Mouse (Mus musculus): ENCODE results near the gene F9. TPM values are rescaled to one million over a fixed set of nuclear protein-coding genes. Genes with fewer than 3 reads are reported as not detected.

F9 gene
- polyA plus RNA-seq, 1 experiment from 2014 or later: not detected

DNA sequence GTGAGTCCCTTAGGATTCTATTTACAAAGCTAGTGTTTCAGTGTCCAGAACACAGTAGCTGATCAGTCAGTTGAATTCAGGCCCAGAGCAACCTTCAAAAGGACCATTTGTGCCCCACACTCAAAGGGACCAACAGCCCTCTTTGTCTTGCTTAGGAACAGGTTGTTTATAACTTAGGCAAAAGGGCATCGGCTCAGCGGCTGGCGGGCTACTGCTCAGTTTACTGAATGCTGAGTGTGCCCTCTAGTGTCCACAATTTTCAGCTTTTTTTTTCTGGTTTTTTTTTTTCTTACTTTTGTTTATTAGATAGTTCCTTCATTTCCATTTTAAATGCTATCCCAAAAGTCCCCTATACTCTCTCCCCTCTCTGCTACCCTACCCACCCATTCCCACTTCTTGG is 27.4 kb downstream of the F9 start:
- DNase-seq (ENCODE audit: low spot score): peak; percentile 49
- H3K27me3 ChIP-seq (ENCODE audit: control insufficient read depth, insufficient read depth, low read length): no peaks in the 10 kb centered on the region
- no peak for ATAC-seq (replicated peaks; ENCODE audit: insufficient number of reproducible peaks, low FRiP score, low TSS enrichment, low read depth)
- WGBS: 15% methylated on average over 3 of the region's 3 CpGs
- H3K9me3 ChIP-seq (replicated peaks; ENCODE audit: control insufficient read depth, low read length): no peaks in the 10 kb centered on the region
- no peak overlapping the region for H3K4me3 ChIP-seq (ENCODE audit: low read depth, low read length)
- no peak overlapping the region for H3K9ac ChIP-seq (replicated peaks; ENCODE audit: low read length)
- H3K27ac ChIP-seq (replicated peaks; ENCODE audit: low read depth, low read length): no peak overlapping the region
- no peaks in the 10 kb centered on the region for H3K4me1 ChIP-seq (ENCODE audit: control insufficient read depth, insufficient read depth, low read length)
- no peaks in the 10 kb centered on the region for H3K36me3 ChIP-seq (replicated peaks; ENCODE audit: control insufficient read depth, insufficient read depth, low read depth, low read length)
- H3K4me2 ChIP-seq (ENCODE audit: low read depth, low read length): no peak overlapping the region

DNA sequence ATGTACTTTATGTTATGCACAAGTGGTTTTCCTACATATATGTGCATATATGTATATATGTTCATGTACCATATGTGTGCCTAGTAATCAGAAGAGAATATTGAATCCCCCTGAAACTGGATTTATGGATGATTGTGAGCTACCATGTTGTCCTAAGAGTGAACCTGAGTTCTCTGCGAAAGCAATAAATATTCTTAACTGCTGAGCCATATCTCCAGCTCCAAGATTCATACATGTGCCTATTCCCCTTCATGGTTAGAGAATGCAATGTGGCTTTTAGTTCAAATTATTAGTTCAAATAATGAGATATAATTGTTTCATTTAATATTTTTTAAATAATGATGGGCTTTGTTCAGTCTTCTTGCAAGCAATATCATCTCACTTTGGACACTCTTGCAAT is 55.5 kb downstream of the F9 start:
- H3K27ac ChIP-seq (replicated peaks; ENCODE audit: low read depth, low read length): no peak overlapping the region
- no peaks in the 10 kb centered on the region for H3K27me3 ChIP-seq (ENCODE audit: control insufficient read depth, insufficient read depth, low read length)
- H3K36me3 ChIP-seq (replicated peaks; ENCODE audit: control insufficient read depth, insufficient read depth, low read depth, low read length): no peaks in the 10 kb centered on the region
- ATAC-seq (replicated peaks; ENCODE audit: insufficient number of reproducible peaks, low FRiP score, low TSS enrichment, low read depth) (no peak), DNase-seq (ENCODE audit: low spot score) (no peak)
- H3K9ac ChIP-seq (replicated peaks; ENCODE audit: low read length): no peak overlapping the region
- no peaks in the 10 kb centered on the region for H3K9me3 ChIP-seq (replicated peaks; ENCODE audit: control insufficient read depth, low read length)
- WGBS: 94% methylated on average over 1 of the region's 1 CpGs
- H3K4me3 ChIP-seq (ENCODE audit: low read depth, low read length): no peak overlapping the region
- no peak overlapping the region for H3K4me2 ChIP-seq (ENCODE audit: low read depth, low read length)
- H3K4me1 ChIP-seq (ENCODE audit: control insufficient read depth, insufficient read depth, low read length): no peaks in the 10 kb centered on the region

GRCm38 (mm10) chrX:60055185-60055584 is 55.9 kb downstream of the F9 start:
- Histone ChIP-seq H3K27me3 (ENCODE audit: control insufficient read depth, insufficient read depth, low read length) (no peaks in the 10 kb centered on the region), H3K4me1 (ENCODE audit: control insufficient read depth, insufficient read depth, low read length) (no peaks in the 10 kb centered on the region), H3K36me3 (replicated peaks; ENCODE audit: control insufficient read depth, insufficient read depth, low read depth, low read length) (no peaks in the 10 kb centered on the region), H3K9ac (replicated peaks; ENCODE audit: low read length) (no peak overlapping the region), H3K4me3 (ENCODE audit: low read depth, low read length) (no peak overlapping the region), H3K4me2 (ENCODE audit: low read depth, low read length) (no peak overlapping the region), H3K27ac (replicated peaks; ENCODE audit: low read depth, low read length) (no peak overlapping the region), H3K9me3 (replicated peaks; ENCODE audit: control insufficient read depth, low read length) (no peaks in the 10 kb centered on the region)
- DNase-seq (ENCODE audit: low spot score) (no peak), ATAC-seq (replicated peaks; ENCODE audit: insufficient number of reproducible peaks, low FRiP score, low TSS enrichment, low read depth) (no peak)
- 87% methylated on average over 9 of the region's 9 CpGs for WGBS

DNA sequence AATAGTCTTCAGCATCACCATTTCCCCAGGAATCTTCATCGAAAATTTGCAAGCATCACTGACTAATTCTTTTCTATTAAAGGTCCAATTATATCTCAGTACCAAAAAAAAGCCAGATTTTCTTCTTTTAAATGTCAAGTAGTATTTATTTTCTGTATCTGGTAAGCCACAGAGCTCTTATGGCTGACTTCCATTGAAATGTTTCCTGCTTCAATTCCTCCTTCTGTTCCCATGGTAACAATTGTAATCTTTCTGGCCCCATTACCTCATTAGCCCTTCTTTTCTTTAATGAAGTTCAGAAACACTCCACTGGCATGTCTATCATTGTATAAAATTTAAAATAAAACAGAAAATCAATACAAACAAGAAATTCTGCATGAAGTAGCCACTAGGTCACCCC is 76.1 kb downstream of the F9 start:
- H3K4me2 ChIP-seq (ENCODE audit: low read depth, low read length): no peak overlapping the region
- DNase-seq (ENCODE audit: low spot score): no peak
- no peak overlapping the region for H3K9ac ChIP-seq (replicated peaks; ENCODE audit: low read length)
- no peaks in the 10 kb centered on the region for H3K9me3 ChIP-seq (replicated peaks; ENCODE audit: control insufficient read depth, low read length)
- H3K4me1 ChIP-seq (ENCODE audit: control insufficient read depth, insufficient read depth, low read length): no peaks in the 10 kb centered on the region
- no peak overlapping the region for H3K27ac ChIP-seq (replicated peaks; ENCODE audit: low read depth, low read length)
- 87% methylated on average over 1 of the region's 1 CpGs for WGBS
- no peaks in the 10 kb centered on the region for H3K36me3 ChIP-seq (replicated peaks; ENCODE audit: control insufficient read depth, insufficient read depth, low read depth, low read length)
- no peaks in the 10 kb centered on the region for H3K27me3 ChIP-seq (ENCODE audit: control insufficient read depth, insufficient read depth, low read length)
- H3K4me3 ChIP-seq (ENCODE audit: low read depth, low read length): no peak overlapping the region
- no peak for ATAC-seq (replicated peaks; ENCODE audit: insufficient number of reproducible peaks, low FRiP score, low TSS enrichment, low read depth)

Other genes starting within 250 kb of the F9 start
- gene Mcf2, start 179.6 kb downstream of the F9 start, polyA plus RNA-seq (2014; fragmentation: Nextera tagmentation; extraction: Ambion mirVana): 0.49 and 0.70 TPM in 2 replicates

Measured in embryonic facial prominence, embryonic 11.5 days (tissue).